Mouse (Mus musculus) limb, embryonic 14.5 days (tissue): ENCODE measurements around the gene Dnajc2. TPM values are rescaled to one million over a fixed set of nuclear protein-coding genes. Genes with fewer than 3 reads are reported as not detected.

ENCODE experiments used
- ATAC-seq: fragments of 200-750 bp; cut with Nextera tagmentation; 2 replicates; pipeline ENCODE4 v1.8.0; 2017; ENCODE audit warnings: low read depth, moderate number of reproducible peaks, moderate TSS enrichment; ENCODE audit not compliant: low FRiP score
- DNase-seq: peaks from one replicate; pipeline ENCODE4 v3.0.0-alpha.2; 2015; ENCODE audit warnings: low spot score
- H3K27ac ChIP-seq: fragments of 300-500 bp; sonication (generic); replicated peaks from 2 replicates; pipeline ENCODE4 v1.5.1; 2014; ENCODE audit warnings: low read depth, mild to moderate bottlenecking, low read length, moderate library complexity, mixed read lengths
- H3K27me3 ChIP-seq: fragments of 300-500 bp; sonication (generic); 2 replicates; pipeline ENCODE4 v1.6.1; 2014; ENCODE audit warnings: low read length, mixed read lengths; ENCODE audit not compliant: control insufficient read depth, insufficient read depth
- H3K36me3 ChIP-seq: fragments of 300-500 bp; sonication (generic); 2 replicates; pipeline ENCODE4 v1.6.1; 2014; ENCODE audit warnings: mild to moderate bottlenecking, low read length, moderate library complexity, mixed read lengths; ENCODE audit not compliant: control insufficient read depth, insufficient read depth
- H3K4me1 ChIP-seq: fragments of 300-500 bp; sonication (generic); 2 replicates; pipeline ENCODE4 v1.6.1; 2014; ENCODE audit warnings: antibody characterized with exemption, low read length, mixed read lengths; ENCODE audit not compliant: control insufficient read depth, insufficient read depth
- H3K4me2 ChIP-seq: fragments of 300-500 bp; sonication (generic); replicated peaks from 2 replicates; pipeline ENCODE4 v1.6.1; 2014; ENCODE audit warnings: low read depth, mild to moderate bottlenecking, low read length, moderate library complexity; ENCODE audit not compliant: severe bottlenecking
- H3K4me3 ChIP-seq: fragments of 300-500 bp; sonication (generic); replicated peaks from 2 replicates; pipeline ENCODE4 v1.5.1; 2014; ENCODE audit warnings: low read length
- H3K9ac ChIP-seq: fragments of 300-500 bp; sonication (generic); 2 replicates; pipeline ENCODE4 v1.6.1; 2014; ENCODE audit warnings: mild to moderate bottlenecking, low read depth, low read length, moderate library complexity; ENCODE audit not compliant: severe bottlenecking
- H3K9me3 ChIP-seq: fragments of 300-500 bp; sonication (generic); 2 replicates; pipeline ENCODE4 v1.6.1; 2016; ENCODE audit warnings: low read length; ENCODE audit not compliant: control insufficient read depth
- POLR2A ChIP-seq: fragments of 200-500 bp; IDR thresholded peaks from 2 replicates; pipeline ENCODE4 v1.8.0; 2012; ENCODE audit warnings: inconsistent platforms, mild to moderate bottlenecking, moderate library complexity, borderline replicate concordance; ENCODE audit not compliant: insufficient read depth, insufficient read length; ENCODE audit errors: extremely low read depth
- WGBS: fragments of 180-500 bp; shearing (Covaris S2); extraction: QIAGEN DNeasy Blood & Tissue Kit; methylation state at CpG from one replicate; pipeline ENCODE4 v1.1.7; 2014; 5-methylcytosine and 5-hydroxymethylcytosine counted together
- polyA plus RNA-seq, 2 experiments: library from polyadenylated mRNA; depleted of rRNA in 1 of 2; stranded (reverse) in 1 of 2; unstranded in 1 of 2; fragments of >200 nt; fragmentation: Nextera tagmentation in 1 of 2; extraction: Ambion mirVana in 1 of 2; gene quantifications; 2 replicates each; pipeline versions ENCODE4 v1.2.1 to v1.2.3; 2012 to 2014

Dnajc2 gene
- polyA plus RNA-seq, 2 experiments, result 25.4 to 60.2 TPM

DNA sequence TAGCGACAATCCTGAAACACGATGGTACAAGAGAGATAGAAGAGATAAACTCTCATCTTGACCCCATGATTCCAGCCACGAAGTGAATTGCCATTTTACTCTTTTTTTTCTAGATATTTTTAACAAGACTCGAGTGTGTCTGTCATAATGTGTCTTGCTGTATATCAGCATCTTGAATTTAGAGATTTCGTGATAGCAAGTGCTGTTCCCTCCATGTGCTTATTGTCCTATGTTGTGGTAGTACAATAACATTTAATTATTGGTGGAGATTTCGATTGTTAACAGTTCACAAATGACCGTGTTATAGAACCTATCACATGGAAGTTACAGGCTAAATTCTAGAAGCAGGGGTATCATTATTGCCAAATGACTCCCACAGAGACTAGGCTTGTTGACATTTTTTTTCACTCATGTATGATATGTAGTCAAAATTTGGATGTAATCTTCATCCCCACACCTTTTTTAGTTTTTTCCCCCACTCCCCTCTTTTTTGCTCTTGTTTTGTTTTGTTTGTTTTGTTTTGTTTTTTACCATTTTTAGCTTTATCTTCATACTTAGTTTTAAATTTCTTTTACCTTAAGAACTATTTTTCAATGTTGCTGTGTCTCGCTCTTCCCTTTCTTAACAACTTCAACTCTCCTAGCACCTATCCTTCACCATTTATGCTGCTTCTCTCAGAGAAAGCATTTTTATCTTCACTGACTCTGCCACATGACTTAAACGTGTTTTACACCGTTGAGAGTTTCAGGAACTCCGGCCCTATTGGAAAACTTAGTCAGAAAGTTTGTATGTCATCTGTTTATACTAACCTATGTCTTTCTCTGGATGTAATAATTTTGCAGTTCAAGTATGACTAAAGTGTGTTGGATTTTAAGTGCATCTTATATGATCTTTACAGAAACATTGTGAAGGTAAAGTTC is 2.4 kb upstream of the Dnajc2 start:
- peaks cover 11% of the 10 kb centered on the region; the same call in 1 of the 2 replicates for H3K4me1 ChIP-seq
- DNase-seq (no peak), ATAC-seq (no peak)
- H3K36me3 ChIP-seq, result peaks cover 16% of the 10 kb centered on the region
- WGBS, result 38% methylated on average over 11 of the region's 11 CpGs
- H3K4me2 ChIP-seq, result peak overlapping the region; percentile 72
- peak overlapping the region; percentile 95 for H3K4me3 ChIP-seq
- H3K9me3 ChIP-seq, result no peaks in the 10 kb centered on the region
- no peaks in the 10 kb centered on the region for H3K27me3 ChIP-seq
- peak overlapping the region; percentile 92 for H3K9ac ChIP-seq
- no peak overlapping the region for H3K27ac ChIP-seq
- TF ChIP-seq POLR2A, result no peak

GRCm38 (mm10) chr5:21786258-21787185 is 1.5 kb upstream of the Dnajc2 start:
- peak; percentile 74; the same call in 1 of the 2 replicates for TF ChIP-seq POLR2A
- peaks cover 25% of the 10 kb centered on the region for H3K36me3 ChIP-seq
- peaks cover 11% of the 10 kb centered on the region; the same call in 1 of the 2 replicates for H3K4me1 ChIP-seq
- peak overlapping the region; percentile 67 for H3K27ac ChIP-seq
- WGBS, result 3% methylated on average over 49 of the region's 51 CpGs
- H3K4me2 ChIP-seq, result peak overlapping the region; percentile 72
- ATAC-seq, result peak; percentile 87
- H3K27me3 ChIP-seq, result no peaks in the 10 kb centered on the region
- H3K4me3 ChIP-seq, result peak overlapping the region; percentile 95
- peak overlapping the region; percentile 92 for H3K9ac ChIP-seq
- no peaks in the 10 kb centered on the region for H3K9me3 ChIP-seq
- peak; percentile 90 for DNase-seq

GRCm38 (mm10) chr5:21785776-21786175 is 725 bp upstream of the Dnajc2 start:
- H3K27me3 ChIP-seq, result no peaks in the 10 kb centered on the region
- TF ChIP-seq POLR2A, result no peak
- peaks cover 26% of the 10 kb centered on the region for H3K36me3 ChIP-seq
- no peak overlapping the region for H3K27ac ChIP-seq
- H3K4me3 ChIP-seq, result peak overlapping the region; percentile 97
- no peak for ATAC-seq
- H3K9ac ChIP-seq, result no peak overlapping the region
- H3K4me1 ChIP-seq, result peaks cover 11% of the 10 kb centered on the region; the same call in 1 of the 2 replicates
- DNase-seq, result no peak
- H3K4me2 ChIP-seq, result peak overlapping the region; percentile 72
- WGBS, result 81% methylated on average over 7 of the region's 7 CpGs
- H3K9me3 ChIP-seq, result no peaks in the 10 kb centered on the region

DNA sequence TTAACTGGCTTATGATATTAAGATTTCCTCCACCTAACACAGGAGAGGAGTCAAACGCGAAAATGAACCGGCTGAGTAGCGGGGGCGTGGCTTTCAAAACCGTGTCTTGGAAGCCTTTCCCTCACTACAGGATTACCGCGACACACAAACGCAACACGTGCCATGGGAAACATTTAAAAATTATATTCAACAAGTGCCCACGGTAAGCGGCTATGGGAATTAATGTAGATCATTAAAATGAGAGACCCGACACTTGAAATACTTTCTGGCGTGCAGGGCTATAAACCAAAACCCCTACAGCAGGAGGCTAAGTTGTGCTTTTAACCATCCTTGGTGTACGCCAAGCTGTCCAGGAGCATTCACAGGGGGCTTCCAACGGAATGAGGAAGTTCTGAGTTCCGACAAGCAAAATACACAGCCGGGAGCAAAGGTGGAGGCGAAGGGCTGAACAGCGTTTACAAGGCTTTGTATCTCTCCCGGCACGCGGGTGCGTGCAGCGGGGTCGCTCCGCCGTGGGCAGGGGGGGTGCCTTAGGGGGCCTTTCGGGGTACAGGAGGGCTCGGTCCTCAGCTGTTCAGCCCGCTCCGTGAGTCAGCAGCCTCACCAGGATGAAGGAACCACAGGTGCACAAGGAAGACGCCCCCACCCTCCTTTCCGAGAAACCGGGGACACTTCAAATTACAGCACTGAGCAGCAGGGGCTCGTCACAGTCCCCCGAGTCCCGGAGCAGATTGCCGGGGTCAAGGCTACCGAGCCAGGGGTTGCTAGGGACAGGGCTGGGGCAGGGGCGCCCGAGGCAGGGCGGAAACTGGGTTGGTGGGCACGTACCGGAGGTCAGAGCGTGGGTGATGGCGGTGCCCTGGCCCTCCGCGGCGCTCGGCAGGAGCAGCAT is 644 bp downstream of the Dnajc2 start:
- Histone ChIP-seq H3K36me3 (peaks cover 38% of the 10 kb centered on the region), H3K4me1 (peaks cover 11% of the 10 kb centered on the region; the same call in 1 of the 2 replicates), H3K27ac (peak overlapping the region; percentile 41; the same call in 1 of the 2 replicates), H3K9ac (peak overlapping the region; percentile 72), H3K4me2 (peak overlapping the region; percentile 87), H3K27me3 (no peaks in the 10 kb centered on the region), H3K4me3 (peak overlapping the region; percentile 97), H3K9me3 (no peaks in the 10 kb centered on the region)
- ATAC-seq, result peak; percentile 70
- peak; percentile 13 for DNase-seq
- TF ChIP-seq POLR2A, result no peak
- under 1% methylated on average over 44 of the region's 51 CpGs for WGBS
